Mouse (Mus musculus) heart, embryonic 10.5 days (tissue): ENCODE results near the gene Tmem11. TPM values are rescaled to one million over a fixed set of nuclear protein-coding genes. Genes with fewer than 3 reads are reported as not detected.
A peak's percentile ranks its signal among the peaks of the same experiment; 100 is the strongest.

ENCODE experiments used
- DNase-seq: peaks from one replicate; pipeline ENCODE4 v3.0.0-alpha.2; 2017; ENCODE audit warnings: low spot score
- H3K27ac ChIP-seq: fragments of 300-500 bp; sonication (generic); 2 replicates; pipeline ENCODE4 v1.5.1; 2016; ENCODE audit warnings: mild to moderate bottlenecking
- H3K27me3 ChIP-seq: fragments of 300-500 bp; sonication (generic); 2 replicates; pipeline ENCODE4 v1.6.1; 2016; ENCODE audit warnings: mild to moderate bottlenecking; ENCODE audit not compliant: poor library complexity, insufficient read depth, severe bottlenecking
- H3K36me3 ChIP-seq: fragments of 300-500 bp; sonication (generic); 2 replicates; pipeline ENCODE4 v1.6.1; 2016; ENCODE audit warnings: mild to moderate bottlenecking, moderate library complexity
- H3K4me1 ChIP-seq: fragments of 300-500 bp; sonication (generic); 2 replicates; pipeline ENCODE4 v1.6.1; 2016; ENCODE audit warnings: mild to moderate bottlenecking
- H3K4me3 ChIP-seq: fragments of 300-500 bp; sonication (generic); 2 replicates; pipeline ENCODE4 v1.5.1; 2016; ENCODE audit warnings: mild to moderate bottlenecking, moderate library complexity
- H3K9me3 ChIP-seq: fragments of 300-500 bp; sonication (generic); 2 replicates; pipeline ENCODE4 v1.6.1; 2016; ENCODE audit warnings: mild to moderate bottlenecking, moderate library complexity
- WGBS: fragments of 180-500 bp; shearing (Covaris S2); methylation state at CpG from one replicate; pipeline ENCODE4 v1.1.7; 2016; 5-methylcytosine and 5-hydroxymethylcytosine counted together
- polyA plus RNA-seq: library from polyadenylated mRNA; unstranded; fragments of >200 nt; fragmentation: Nextera tagmentation; extraction: Ambion mirVana; gene quantifications from 2 replicates; pipeline ENCODE4 v1.2.1, GENCODE M21; 2016

The Tmem11 gene
- polyA plus RNA-seq, 1 experiment from 2014 or later: 80.5 TPM

DNA sequence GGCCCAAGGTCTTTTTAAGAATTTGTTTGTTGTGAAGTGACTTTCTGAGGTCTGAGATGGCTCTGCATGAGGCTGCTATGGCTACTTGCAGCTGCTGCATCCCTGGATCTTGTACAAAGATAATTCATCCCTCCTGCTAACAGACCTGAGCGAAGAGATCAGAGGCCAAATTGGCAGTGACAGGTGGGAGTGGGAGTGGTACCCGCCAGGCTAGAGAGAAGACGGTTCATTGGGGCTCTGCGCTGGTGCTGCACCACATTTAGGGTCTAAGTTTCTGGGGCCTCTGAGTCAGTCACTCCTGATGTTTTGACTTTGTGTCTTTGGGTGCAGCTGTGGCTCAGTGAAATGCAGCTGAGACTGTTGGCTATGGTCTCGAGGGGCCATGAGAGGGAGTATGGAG lies 35.7 kb downstream of the Tmem11 start:
- Histone ChIP-seq H3K27me3 (no peaks in the 10 kb centered on the region), H3K4me3 (no peak overlapping the region), H3K36me3 (peaks cover 30% of the 10 kb centered on the region), H3K27ac (no peak overlapping the region), H3K9me3 (no peaks in the 10 kb centered on the region), H3K4me1 (0 out of 2 replicates have a peak, but pooled peaks cover 4% of the 10 kb centered on the region)
- WGBS: 91% methylated on average over 5 of the region's 5 CpGs
- DNase-seq: no peak

DNA sequence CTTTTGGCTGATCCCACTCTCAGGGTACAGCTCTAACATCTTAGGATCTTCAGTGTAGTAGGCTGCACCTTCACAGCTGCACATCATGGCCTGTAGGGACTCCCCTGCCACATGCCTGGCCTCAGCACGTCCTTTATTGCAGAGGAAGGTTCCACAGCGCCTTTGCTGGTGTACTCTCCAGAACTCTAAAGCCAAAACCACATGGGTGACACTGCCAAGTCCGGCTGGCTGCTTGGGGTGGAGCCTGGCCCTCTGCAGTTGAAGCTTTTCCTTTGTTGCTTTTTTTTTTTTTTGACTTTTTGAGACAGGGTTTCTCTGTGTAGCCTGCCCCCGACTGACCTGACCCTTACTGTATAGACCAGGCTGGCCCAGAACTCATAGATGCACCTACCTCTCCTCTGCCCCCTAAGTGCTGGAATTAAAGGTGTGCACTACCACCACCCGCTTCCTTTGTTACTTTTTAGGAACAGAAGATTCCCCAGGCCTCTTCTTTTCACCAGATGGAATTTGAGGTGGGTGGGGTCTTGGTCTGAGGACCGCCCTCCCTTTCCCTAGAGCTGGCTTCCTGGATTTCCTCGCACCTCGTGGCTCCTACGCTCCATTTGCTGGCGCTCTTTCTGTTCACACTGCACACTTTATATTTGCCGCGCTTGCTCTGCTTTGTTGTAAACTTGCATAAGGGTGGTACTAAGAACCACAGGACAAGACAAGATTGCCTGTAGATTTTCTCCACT lies 37.4 kb downstream of the Tmem11 start:
- 0 out of 2 replicates have a peak, but pooled peaks cover 4% of the 10 kb centered on the region for H3K4me1 ChIP-seq
- peaks cover 27% of the 10 kb centered on the region for H3K36me3 ChIP-seq
- no peaks in the 10 kb centered on the region for H3K27me3 ChIP-seq
- DNase-seq: no peak
- H3K4me3 ChIP-seq: no peak overlapping the region
- WGBS: 76% methylated on average over 12 of the region's 12 CpGs
- no peaks in the 10 kb centered on the region for H3K9me3 ChIP-seq
- H3K27ac ChIP-seq: no peak overlapping the region

DNA sequence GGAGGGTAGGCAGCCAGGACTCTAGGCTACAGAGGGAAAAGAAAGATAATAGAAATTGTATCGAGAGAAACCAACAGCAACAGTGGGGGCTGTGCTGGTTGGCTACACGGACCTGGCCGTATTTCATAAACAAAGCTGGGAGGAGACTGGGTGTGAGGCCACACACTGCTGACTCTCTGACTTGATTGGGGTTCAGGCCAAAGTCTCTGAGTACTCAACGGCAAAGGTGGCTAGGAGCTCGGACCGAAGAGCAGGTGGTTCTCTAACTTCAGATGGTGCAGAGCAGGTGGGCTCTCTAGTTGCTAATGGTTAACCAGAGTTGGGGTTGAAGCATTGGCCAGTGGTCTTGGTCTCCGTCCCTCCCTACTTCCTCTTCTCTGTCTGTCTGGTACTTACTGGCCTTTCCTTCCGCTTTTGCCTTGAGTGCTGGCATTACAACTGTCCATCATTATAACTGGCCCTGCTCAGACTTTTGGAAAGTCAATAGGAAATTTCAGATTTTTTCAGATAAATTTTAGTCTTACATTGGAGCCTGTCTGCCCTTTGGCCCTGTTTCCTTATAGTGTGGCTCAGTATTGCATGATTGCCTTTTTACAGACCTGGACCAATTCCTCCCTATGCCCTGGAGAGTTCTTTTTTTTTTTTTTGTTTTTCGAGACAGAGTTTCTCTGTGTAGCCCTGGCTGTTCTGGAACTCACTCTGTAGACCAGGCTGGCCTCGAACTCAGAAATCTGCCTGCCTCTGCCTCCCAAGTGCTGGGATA lies 41.2 kb downstream of the Tmem11 start:
- no peak overlapping the region for H3K27ac ChIP-seq
- 87% methylated on average over 10 of the region's 10 CpGs for WGBS
- no peaks in the 10 kb centered on the region for H3K4me1 ChIP-seq
- H3K4me3 ChIP-seq: no peak overlapping the region
- H3K36me3 ChIP-seq: peaks cover 15% of the 10 kb centered on the region; the same call in 1 of the 2 replicates
- H3K27me3 ChIP-seq: no peaks in the 10 kb centered on the region
- no peaks in the 10 kb centered on the region for H3K9me3 ChIP-seq
- DNase-seq: no peak

DNA sequence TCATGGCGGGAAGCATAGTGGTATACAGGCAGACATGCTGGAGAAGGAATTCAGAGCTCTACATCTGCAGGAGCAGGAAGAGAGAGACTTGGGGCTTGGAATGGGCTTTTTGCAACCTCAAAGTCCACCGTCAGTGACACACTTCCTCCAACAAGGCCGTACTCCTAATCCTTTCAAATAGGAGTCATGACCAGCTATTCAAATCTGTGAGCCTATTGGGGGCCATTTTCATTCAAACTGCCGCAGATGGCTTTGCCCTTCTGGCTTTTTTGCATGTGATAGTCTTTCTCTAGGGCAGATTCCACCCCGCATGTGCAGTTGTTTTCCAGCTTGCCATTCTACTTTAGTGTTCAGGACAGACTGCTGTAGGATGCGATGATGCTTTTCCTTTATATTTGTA lies 42.2 kb downstream of the Tmem11 start:
- Histone ChIP-seq H3K27me3 (no peaks in the 10 kb centered on the region), H3K4me3 (no peak overlapping the region), H3K36me3 (peaks cover 15% of the 10 kb centered on the region; the same call in 1 of the 2 replicates), H3K27ac (no peak overlapping the region), H3K4me1 (no peaks in the 10 kb centered on the region), H3K9me3 (no peaks in the 10 kb centered on the region)
- WGBS: 92% methylated on average over 6 of the region's 6 CpGs
- no peak for DNase-seq

DNA sequence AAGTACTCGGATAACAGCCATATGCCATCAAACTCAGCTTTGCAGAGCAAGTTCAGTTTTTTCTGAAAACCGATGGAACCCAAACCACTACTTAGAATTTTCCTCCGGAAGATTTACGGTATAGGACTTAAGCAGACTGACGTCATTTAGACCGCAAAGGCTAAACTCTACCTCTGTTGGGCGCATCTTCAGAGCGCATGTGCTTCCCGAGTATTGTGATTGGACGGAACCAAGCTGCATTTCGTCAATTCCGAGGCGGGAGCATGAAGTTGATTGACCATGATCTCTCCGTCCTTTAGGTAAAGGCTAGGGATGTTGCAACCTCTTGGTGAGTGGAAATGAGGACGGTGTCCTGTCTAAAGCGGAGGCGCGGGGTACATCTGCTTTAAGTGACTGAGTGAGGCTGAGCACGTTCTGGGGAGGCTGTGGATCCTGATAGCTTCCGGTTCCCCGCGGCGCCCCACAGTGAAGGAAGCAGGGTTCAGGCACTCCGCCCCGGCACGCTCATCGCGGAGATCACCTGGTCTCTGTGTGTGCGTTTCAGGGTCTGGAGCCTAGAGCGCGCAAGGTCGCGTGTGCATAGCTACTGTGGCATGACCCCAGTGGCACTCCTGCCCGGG lies 48.5 kb downstream of the Tmem11 start, which contains the start of gene Dhrs7b:
Gene Dhrs7b, plus strand, starts transcription at position 199 of the 620 bp plus-strand sequence.
- H3K27ac ChIP-seq: peak within 1 kb of the TSS; percentile 90

DNA sequence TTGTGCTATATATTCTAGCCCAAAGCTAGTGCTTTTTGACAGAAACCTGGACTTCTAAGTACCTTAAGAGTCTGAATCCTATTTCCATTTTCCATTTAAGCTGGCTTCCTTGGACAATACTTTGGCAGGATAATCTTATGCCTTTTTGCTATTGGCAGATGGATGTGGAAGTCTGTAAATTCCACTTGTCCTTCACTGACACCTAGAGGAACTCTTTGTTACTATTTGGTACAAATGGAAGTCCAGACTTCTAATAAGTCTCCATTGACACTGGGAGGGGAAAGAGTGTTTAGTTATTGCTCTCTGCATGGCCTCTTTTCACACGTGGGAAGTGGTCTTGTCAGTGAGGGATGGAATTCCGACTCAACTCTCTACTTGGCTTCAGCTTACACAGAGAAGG lies 50.2 kb downstream of the Tmem11 start:
- Histone ChIP-seq H3K4me3 (no peak overlapping the region), H3K36me3 (no peaks in the 10 kb centered on the region), H3K27me3 (no peaks in the 10 kb centered on the region), H3K27ac (no peak overlapping the region), H3K9me3 (no peaks in the 10 kb centered on the region), H3K4me1 (peaks cover 6% of the 10 kb centered on the region)
- DNase-seq: no peak
- 28% methylated on average over 2 of the region's 2 CpGs for WGBS

More for the DNA sequence above, 48.5 kb downstream of the Tmem11 start, which contains the start of gene Dhrs7b:
- no peaks in the 10 kb centered on the region for H3K9me3 ChIP-seq
- H3K4me1 ChIP-seq: peaks cover 6% of the 10 kb centered on the region
- H3K27me3 ChIP-seq: no peaks in the 10 kb centered on the region
- H3K36me3 ChIP-seq: no peaks in the 10 kb centered on the region
- WGBS: under 1% methylated on average over 34 of the region's 34 CpGs
- peak; percentile 95 for DNase-seq
- peak within 1 kb of the TSS; percentile 71 for H3K4me3 ChIP-seq

DNA sequence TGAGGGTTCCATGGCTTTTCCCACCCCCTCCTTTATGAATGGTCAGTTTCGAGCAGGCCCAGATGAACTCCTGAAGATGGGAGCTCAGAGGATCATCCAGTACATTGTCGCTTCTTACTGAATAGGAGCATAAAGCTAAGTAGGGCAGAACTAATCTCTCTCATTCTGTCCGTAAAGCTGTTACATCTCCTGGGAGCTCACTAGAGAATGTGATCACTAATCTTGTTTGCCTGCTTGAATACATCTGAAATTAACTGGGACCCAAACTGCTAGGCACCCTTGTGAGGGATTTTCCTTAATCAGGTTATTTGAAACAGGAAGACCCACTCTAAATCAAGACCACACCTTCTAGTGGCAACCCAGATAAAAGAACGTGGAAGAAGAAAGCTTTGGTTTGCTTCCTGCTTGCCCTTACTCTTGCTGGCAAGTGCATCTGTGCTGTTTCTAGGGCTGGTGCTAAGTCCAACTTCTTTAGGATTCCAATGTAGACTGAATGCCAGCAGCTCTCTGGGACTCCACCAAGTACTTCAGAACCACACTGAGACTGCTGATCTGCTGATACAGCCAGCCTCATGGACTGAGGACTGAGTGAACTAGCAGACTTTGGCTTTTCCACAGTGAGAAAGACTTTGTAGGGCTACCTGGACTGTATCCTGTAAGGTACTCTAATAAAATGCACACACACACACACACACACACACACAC lies 51.7 kb downstream of the Tmem11 start:
- no peaks in the 10 kb centered on the region for H3K9me3 ChIP-seq
- no peaks in the 10 kb centered on the region for H3K36me3 ChIP-seq
- 59% methylated on average over 4 of the region's 4 CpGs for WGBS
- no peak overlapping the region for H3K4me3 ChIP-seq
- H3K27me3 ChIP-seq: no peaks in the 10 kb centered on the region
- no peak for DNase-seq
- H3K4me1 ChIP-seq: peaks cover 6% of the 10 kb centered on the region
- no peak overlapping the region for H3K27ac ChIP-seq

DNA sequence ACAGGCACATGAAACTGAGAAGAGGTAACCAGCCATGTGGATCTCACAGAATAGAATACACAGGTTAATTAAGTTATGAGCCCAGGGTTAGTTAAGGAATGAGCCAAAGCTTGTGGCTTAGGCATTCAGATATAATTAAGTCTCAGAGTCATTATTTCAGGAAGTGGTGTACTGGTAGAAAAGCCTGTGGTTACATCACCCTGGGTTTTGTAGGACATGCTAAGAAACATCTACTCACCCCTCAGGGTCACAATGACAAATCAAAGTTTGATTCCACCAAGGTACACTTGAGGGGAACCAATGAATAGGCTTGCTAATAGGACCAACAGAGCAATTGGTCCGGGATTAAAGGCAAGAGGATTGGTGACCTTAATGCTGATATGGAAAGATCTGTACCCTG lies 52.4 kb downstream of the Tmem11 start:
- WGBS: 52% methylated on average over 1 of the region's 1 CpGs
- H3K4me1 ChIP-seq: peaks cover 6% of the 10 kb centered on the region
- DNase-seq: no peak
- H3K27me3 ChIP-seq: no peaks in the 10 kb centered on the region
- H3K36me3 ChIP-seq: no peaks in the 10 kb centered on the region
- no peak overlapping the region for H3K4me3 ChIP-seq
- H3K9me3 ChIP-seq: no peaks in the 10 kb centered on the region
- H3K27ac ChIP-seq: no peak overlapping the region

DNA sequence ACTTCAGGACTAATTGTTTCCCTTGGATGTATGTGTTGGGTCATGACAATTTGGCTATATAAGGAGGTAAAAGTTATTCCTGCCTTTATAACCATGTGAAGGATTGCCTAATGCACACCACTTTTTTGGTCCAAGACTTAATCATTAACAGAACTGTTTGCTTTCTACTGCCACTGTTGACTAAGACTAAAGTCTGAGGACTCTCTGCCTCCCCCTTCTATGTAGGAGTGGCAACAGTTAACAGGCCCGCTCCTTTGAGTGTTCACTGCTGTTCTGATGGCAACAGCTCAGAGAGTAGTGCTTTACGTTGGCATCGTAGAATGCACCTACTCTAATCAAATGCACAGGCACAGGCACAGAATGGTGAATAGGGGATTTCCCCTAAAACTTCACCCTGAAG lies 53.9 kb downstream of the Tmem11 start:
- no peak overlapping the region for H3K4me3 ChIP-seq
- DNase-seq: no peak
- 82% methylated on average over 3 of the region's 3 CpGs for WGBS
- no peak overlapping the region for H3K27ac ChIP-seq
- no peaks in the 10 kb centered on the region for H3K4me1 ChIP-seq
- H3K36me3 ChIP-seq: no peaks in the 10 kb centered on the region
- no peaks in the 10 kb centered on the region for H3K27me3 ChIP-seq
- H3K9me3 ChIP-seq: no peaks in the 10 kb centered on the region

DNA sequence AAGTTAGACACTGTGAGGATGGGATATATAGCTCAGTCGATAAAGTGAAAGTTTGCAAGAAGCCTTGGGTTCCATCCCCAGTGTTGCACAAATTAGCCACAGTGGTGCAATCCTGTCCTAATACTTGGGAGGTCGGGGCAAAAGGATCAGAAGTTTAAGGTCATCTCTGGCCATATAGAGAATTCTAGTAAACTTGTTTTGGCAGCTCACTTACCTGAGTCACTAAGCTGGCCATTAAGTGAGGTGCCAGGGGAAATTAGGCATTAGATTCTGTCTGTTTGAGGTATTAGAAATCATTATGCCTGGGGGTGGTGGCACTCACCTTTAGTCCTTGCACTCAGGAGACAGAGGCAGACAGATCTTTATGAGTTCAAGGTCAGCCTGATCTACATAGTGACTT lies 55.3 kb downstream of the Tmem11 start:
- H3K4me1 ChIP-seq: no peaks in the 10 kb centered on the region
- no peaks in the 10 kb centered on the region for H3K27me3 ChIP-seq
- H3K36me3 ChIP-seq: no peaks in the 10 kb centered on the region
- no peak for DNase-seq
- no peaks in the 10 kb centered on the region for H3K9me3 ChIP-seq
- no peak overlapping the region for H3K4me3 ChIP-seq
- 64% methylated on average over 2 of the region's 2 CpGs for WGBS
- H3K27ac ChIP-seq: no peak overlapping the region

DNA sequence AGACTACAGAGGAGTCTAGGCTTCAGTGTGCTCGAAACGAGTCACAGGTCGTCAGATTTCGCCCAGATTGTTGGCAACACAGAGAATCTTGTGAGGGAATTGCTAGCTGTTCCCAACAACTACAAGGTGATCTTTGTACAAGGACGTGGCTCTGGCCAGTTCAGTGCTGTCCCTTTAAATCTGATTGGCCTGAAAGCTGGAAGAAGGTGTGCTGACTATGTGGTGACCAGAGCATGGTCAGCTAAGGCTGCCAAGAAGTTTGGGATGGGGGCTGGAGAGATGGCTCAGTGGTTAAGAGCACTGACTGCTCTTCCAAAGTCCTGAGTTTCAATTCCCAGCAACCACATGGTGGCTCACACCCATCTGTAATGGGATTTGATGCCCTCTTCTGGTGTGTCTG lies 62.7 kb downstream of the Tmem11 start:
- DNase-seq: no peak
- Histone ChIP-seq H3K36me3 (no peaks in the 10 kb centered on the region), H3K4me3 (no peak overlapping the region), H3K9me3 (no peaks in the 10 kb centered on the region), H3K27me3 (no peaks in the 10 kb centered on the region), H3K27ac (no peak overlapping the region), H3K4me1 (no peaks in the 10 kb centered on the region)
- WGBS: 60% methylated on average over 5 of the region's 5 CpGs
